Mouse (Mus musculus) stomach, embryonic 14.5 days (tissue): ENCODE data around the gene Tmem238l. TPM values are rescaled to one million over a fixed set of nuclear protein-coding genes. Genes with fewer than 3 reads are reported as not detected.

Source experiments
- ATAC-seq: fragments of 200-750 bp; cut with Nextera tagmentation; 2 replicates; pipeline ENCODE4 v1.8.0; 2017; ENCODE audit warnings: low read depth, moderate TSS enrichment; ENCODE audit not compliant: insufficient number of reproducible peaks, insufficient read depth, low FRiP score
- H3K27ac ChIP-seq: fragments of 300-500 bp; sonication (generic); 2 replicates; pipeline ENCODE4 v1.5.1; 2014; ENCODE audit warnings: mild to moderate bottlenecking, low read length, moderate library complexity, mixed read lengths
- H3K27me3 ChIP-seq: fragments of 300-500 bp; sonication (generic); 2 replicates; pipeline ENCODE4 v1.6.1; 2014; ENCODE audit warnings: low read length, control low read depth, mixed read lengths; ENCODE audit not compliant: control insufficient read depth, insufficient read depth
- H3K36me3 ChIP-seq: fragments of 300-500 bp; sonication (generic); 2 replicates; pipeline ENCODE4 v1.6.1; 2014; ENCODE audit warnings: mild to moderate bottlenecking, control low read depth, low read length, moderate library complexity, mixed read lengths; ENCODE audit not compliant: control insufficient read depth, insufficient read depth
- H3K4me1 ChIP-seq: fragments of 300-500 bp; sonication (generic); 2 replicates; pipeline ENCODE4 v1.6.1; 2014; ENCODE audit warnings: low read length, control low read depth, mixed read lengths; ENCODE audit not compliant: control insufficient read depth, insufficient read depth
- H3K4me2 ChIP-seq: fragments of 300-500 bp; sonication (generic); replicated peaks from 2 replicates; pipeline ENCODE4 v1.6.1; 2014; ENCODE audit warnings: low read depth, low read length, control low read depth
- H3K4me3 ChIP-seq: fragments of 300-500 bp; sonication (generic); 2 replicates; pipeline ENCODE4 v1.5.1; 2014; ENCODE audit warnings: low read depth, low read length, control low read depth
- H3K9ac ChIP-seq: fragments of 300-500 bp; sonication (generic); replicated peaks from 2 replicates; pipeline ENCODE4 v1.6.1; 2014; ENCODE audit warnings: low read depth, mild to moderate bottlenecking, control low read depth, low read length, moderate library complexity, mixed read lengths
- H3K9me3 ChIP-seq: fragments of 300-500 bp; sonication (generic); 2 replicates; pipeline ENCODE4 v1.6.1; 2016; ENCODE audit warnings: low read depth, low read length, control low read depth; ENCODE audit not compliant: control insufficient read depth
- WGBS: fragments of 180-500 bp; shearing (Covaris S2); extraction: QIAGEN DNeasy Blood & Tissue Kit; methylation state at CpG from one replicate; pipeline ENCODE4 v1.1.7; 2014; 5-methylcytosine and 5-hydroxymethylcytosine counted together
- polyA plus RNA-seq: library from polyadenylated mRNA; unstranded; fragments of >200 nt; fragmentation: Nextera tagmentation; extraction: Ambion mirVana; gene quantifications from 2 replicates; pipeline ENCODE4 v1.2.1, GENCODE M21; 2014

Tmem238l gene
- polyA plus RNA-seq, 1 experiment from 2014 or later: 0.55 TPM

DNA sequence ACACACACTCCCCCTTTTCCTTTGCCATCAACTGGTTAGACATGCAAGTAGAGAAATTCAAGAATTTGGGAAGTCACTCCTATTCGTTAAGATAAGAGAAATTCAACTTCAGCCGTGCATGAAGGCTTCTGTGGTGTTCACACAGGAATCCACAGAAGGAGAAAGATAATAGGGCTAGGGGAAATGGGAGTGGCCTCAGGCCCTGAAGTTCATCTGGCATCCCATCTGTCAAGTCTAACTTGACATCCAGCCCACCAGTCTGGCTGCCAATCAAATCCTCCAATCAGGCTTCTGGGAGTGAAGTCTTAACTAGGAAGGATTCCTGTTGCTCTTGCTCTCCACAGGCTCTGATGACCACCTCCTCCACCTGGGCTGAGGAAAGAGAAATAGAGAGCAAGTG lies 46.5 kb downstream of the Tmem238l start:
- Histone ChIP-seq H3K27me3 (no peaks in the 10 kb centered on the region), H3K4me2 (no peak overlapping the region), H3K4me1 (0 out of 2 replicates have a peak, but pooled peaks cover 5% of the 10 kb centered on the region), H3K4me3 (no peak overlapping the region), H3K27ac (no peak overlapping the region), H3K36me3 (no peaks in the 10 kb centered on the region), H3K9ac (no peak overlapping the region), H3K9me3 (no peaks in the 10 kb centered on the region)
- WGBS: 67% methylated on average over 2 of the region's 2 CpGs
- ATAC-seq: no peak

DNA sequence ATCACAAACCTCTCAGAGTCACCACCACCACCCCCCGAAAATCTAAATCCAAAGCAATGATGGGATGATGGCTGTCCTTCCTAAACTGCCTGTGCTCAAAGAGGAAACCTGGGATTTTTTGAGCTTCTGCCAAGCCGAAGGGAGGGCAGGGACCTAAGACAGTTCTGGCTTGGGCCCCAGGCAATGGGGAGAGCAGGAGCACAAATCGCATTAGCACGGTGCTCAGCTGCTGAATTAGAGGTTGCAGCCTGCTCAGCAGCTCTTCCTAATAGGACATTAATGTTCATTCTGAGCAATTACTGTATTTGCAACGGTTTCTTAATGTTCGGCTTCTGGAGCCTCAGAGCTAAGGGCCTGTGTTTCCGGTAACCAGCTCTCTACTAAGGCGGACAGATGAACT lies 51.5 kb downstream of the Tmem238l start:
- Histone ChIP-seq H3K27ac (peak overlapping the region; percentile 27; the same call in 1 of the 2 replicates), H3K4me3 (no peak overlapping the region), H3K36me3 (no peaks in the 10 kb centered on the region), H3K4me2 (no peak overlapping the region), H3K9me3 (no peaks in the 10 kb centered on the region), H3K27me3 (no peaks in the 10 kb centered on the region), H3K4me1 (no peaks in the 10 kb centered on the region), H3K9ac (no peak overlapping the region)
- 71% methylated on average over 8 of the region's 8 CpGs for WGBS
- ATAC-seq: 0 out of 2 replicates have a peak, but pooled peaks have one; percentile 46

DNA sequence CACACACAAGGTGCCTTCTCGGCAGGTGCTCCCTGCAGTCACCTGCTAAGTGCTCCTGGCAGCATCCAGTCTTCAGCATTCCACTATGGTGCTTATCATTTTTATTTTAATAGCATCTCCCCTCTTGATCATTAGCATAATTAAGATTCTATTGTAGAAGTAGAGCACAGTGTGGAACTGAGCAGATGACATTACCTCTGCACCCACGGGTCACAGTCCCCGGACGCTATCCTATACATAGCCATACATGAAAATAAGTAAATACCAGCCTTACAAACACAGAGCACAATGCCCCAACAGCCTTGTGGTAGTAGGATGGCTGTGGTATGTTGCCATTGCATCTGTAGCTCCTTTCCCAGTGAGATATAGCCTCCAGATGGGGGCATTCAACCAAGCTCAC lies 52.1 kb downstream of the Tmem238l start:
- Histone ChIP-seq H3K36me3 (no peaks in the 10 kb centered on the region), H3K4me2 (no peak overlapping the region), H3K9ac (no peak overlapping the region), H3K4me3 (no peak overlapping the region), H3K27me3 (no peaks in the 10 kb centered on the region), H3K9me3 (no peaks in the 10 kb centered on the region), H3K27ac (peak overlapping the region; percentile 27; the same call in 1 of the 2 replicates), H3K4me1 (no peaks in the 10 kb centered on the region)
- WGBS: 91% methylated on average over 4 of the region's 4 CpGs
- ATAC-seq: no peak

DNA sequence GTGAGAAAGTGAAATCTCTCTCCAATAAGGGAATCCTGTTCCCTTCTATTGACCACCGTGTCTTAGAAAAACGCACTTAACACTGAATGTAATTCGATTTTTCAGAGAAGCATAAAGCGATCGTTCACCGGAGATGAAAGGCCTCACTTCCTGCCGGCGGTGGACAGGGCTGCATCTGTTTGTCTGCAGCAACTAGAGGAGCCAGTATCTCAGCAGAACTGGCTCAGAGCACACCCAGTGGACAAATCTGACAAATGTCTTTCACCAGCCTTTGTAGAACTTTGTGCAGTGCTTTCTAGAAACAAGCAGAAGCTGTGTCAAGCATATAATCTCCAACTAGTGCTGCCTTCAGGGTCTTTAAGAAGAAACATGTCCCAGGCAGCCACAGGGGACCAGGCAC lies 54.0 kb downstream of the Tmem238l start:
- no peak overlapping the region for H3K4me3 ChIP-seq
- no peak for ATAC-seq
- 2% methylated on average over 8 of the region's 8 CpGs for WGBS
- no peak overlapping the region for H3K4me2 ChIP-seq
- no peak overlapping the region for H3K9ac ChIP-seq
- H3K27ac ChIP-seq: peak overlapping the region; percentile 29
- H3K4me1 ChIP-seq: no peaks in the 10 kb centered on the region
- no peaks in the 10 kb centered on the region for H3K27me3 ChIP-seq
- H3K36me3 ChIP-seq: no peaks in the 10 kb centered on the region
- H3K9me3 ChIP-seq: no peaks in the 10 kb centered on the region

DNA sequence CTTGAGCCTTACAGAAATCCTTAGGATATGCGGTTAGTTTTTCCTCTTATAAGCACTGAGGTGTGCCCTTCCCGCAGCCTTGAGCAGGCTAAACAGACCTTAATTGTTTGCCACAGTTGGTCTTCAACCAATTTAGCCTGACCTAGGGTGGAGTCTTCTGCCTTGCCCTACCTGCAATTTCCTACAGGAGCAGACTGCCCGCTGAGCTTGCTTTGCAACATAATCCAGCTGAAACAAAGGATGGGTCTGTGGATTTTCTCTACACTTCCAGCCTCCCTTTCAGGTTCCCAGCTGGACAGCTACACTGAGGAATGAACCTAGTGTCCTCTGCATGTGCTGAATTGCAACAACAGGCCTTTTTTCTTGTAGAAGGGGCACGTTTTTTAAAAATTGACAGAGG lies 55.2 kb downstream of the Tmem238l start:
- no peaks in the 10 kb centered on the region for H3K36me3 ChIP-seq
- H3K4me1 ChIP-seq: no peaks in the 10 kb centered on the region

More for the DNA sequence above, 55.2 kb downstream of the Tmem238l start:
- Histone ChIP-seq H3K27ac (no peak overlapping the region), H3K4me3 (no peak overlapping the region), H3K9ac (no peak overlapping the region), H3K4me2 (no peak overlapping the region), H3K9me3 (no peaks in the 10 kb centered on the region), H3K27me3 (no peaks in the 10 kb centered on the region)
- WGBS: 52% methylated on average over 4 of the region's 4 CpGs
- no peak for ATAC-seq

Other genes with a start within 250 kb of the Tmem238l start
- gene Pirt, start 44.7 kb upstream of the Tmem238l start, polyA plus RNA-seq: 4.5 and 6.4 TPM in 2 replicates
- 1.6 and 2.2 TPM in 2 replicates for gene Tmem220, start 68.5 kb downstream of the Tmem238l start, polyA plus RNA-seq
- gene Adprm, start 96.0 kb downstream of the Tmem238l start, polyA plus RNA-seq: 30.6 and 31.7 TPM in 2 replicates
- gene Sco1, start 96.0 kb downstream of the Tmem238l start, polyA plus RNA-seq: 16.5 and 16.7 TPM in 2 replicates
- 0.20 TPM in 1 of 2 replicates, not detected in the other for gene Myh3, start 121.7 kb downstream of the Tmem238l start, polyA plus RNA-seq
- gene Myh2, start 214.4 kb downstream of the Tmem238l start, polyA plus RNA-seq: not detected in 2 replicates
- 0.13 and 0.17 TPM in 2 replicates for gene Myh1, start 243.4 kb downstream of the Tmem238l start, polyA plus RNA-seq